Mouse (Mus musculus): ENCODE results near the gene Nfatc3.

DNA sequence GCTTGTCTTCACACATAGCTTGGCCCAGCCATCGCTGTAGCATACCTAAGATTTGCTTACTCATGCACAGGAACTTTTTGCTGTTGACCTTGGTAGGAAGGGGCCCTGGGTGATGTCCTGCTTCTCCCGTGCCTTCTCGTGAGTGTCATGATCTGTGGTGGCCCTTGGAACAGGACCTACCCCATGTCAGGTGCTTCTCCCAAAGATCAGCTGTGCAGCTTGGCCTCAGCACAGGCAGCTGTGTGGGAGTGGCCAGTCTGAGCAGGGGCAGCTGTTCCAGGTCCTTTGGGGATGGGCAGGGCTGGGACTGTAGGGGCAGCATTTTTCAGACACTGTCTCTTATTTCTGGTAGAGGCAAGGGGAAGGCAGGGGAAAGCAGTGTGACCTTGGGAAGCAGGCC lies 14.5 kb upstream of the Nfatc3 start:
- TF ChIP-seq CTCF (IDR thresholded peaks at IDR 0.05; ENCODE audit: borderline replicate concordance, insufficient read depth, low read length) = no peak
- no peak for TF ChIP-seq POLR2A (IDR thresholded peaks at IDR 0.05; ENCODE audit: low read depth, low read length)

Measured in embryonic fibroblast, embryonic 13.5 days (primary cell).